Mouse (Mus musculus): ENCODE results near the gene a. TPM values are rescaled to one million over a fixed set of nuclear protein-coding genes. Genes with fewer than 3 reads are reported as not detected.

a gene
- total RNA-seq, 2 experiments from 2014 or later = not detected

DNA sequence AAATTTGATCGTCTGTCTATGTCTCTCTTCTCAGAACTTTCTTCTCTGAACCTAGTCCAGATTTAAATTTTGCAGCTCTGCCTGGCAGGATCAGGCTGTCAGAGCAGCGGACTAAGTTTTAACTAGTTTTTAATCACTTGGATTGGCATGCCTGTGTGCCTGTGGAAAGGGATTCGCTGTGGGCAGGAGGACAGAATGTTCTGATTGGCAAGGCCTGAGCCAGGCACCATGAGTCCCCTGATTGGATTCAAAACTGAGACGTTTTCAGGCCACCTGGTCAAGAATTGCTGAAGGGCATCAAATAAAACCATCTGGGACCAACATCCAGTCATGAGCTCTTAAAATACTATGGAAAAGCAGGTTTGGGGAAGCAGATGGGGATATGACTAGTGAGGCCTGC, 8.8 kb upstream of the a start:
- intact Hi-C loops (cut with DNase I) = no loop called here
- DNase-seq = no peak

- DNase-seq = no peak
- intact Hi-C loops (cut with DNase I) = no loop called here
These were observed 8.1 kb upstream of the a start for GRCm38 (mm10) chr2:154782856-154783650.

DNA sequence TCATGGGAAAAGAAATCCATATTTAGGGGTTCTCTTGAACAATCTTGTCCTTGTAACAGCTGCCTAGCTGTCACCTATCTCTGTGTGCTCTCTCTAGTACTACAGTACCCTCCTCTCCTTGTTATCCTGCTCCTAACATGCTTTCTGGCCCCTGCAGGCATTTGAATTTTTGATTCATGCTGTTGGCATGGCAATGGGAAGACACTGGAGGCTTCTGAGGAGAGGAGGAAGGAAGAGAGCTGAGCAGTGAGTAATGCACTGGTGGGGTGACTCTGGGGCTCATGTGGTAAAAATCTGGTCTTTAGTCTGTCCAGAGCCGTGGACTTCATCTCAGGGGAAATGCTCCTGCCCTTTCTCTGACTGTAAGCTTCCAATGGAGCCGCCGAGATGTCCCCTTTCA, 5.9 kb upstream of the a start:
- intact Hi-C loops (cut with DNase I) = no loop called here
- DNase-seq = no peak

DNA sequence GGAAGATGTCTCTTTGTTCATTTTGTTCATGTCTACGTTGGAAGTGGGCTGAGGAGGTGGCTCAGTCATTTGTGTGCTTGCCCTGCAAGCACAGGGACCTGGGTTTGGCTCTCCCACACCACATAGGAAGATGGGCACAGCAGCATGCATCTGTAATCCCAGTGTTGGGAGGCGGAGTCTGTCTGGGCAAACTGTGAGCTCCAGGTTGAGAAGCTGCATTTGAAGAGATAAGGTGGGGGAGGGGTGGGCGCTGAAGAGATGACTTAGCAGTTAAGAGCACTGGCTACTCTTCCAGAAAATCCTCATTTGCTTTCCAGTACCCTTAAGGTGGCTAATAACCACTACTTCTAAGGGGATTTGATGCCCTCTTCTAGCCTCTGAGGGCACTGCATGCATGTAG, 5.0 kb upstream of the a start:
- intact Hi-C loops (cut with DNase I) = no loop called here

GRCm38 (mm10) chr2:154786776-154787175, 4.4 kb upstream of the a start:
- DNase-seq = no peak
- intact Hi-C loops (cut with DNase I) = no loop called here

More for the DNA sequence above, 5.0 kb upstream of the a start:
- DNase-seq = no peak

- DNase-seq = no peak
- intact Hi-C loops (cut with DNase I) = no loop called here
These were observed 1.8 kb upstream of the a start for GRCm38 (mm10) chr2:154789381-154789780.

DNA sequence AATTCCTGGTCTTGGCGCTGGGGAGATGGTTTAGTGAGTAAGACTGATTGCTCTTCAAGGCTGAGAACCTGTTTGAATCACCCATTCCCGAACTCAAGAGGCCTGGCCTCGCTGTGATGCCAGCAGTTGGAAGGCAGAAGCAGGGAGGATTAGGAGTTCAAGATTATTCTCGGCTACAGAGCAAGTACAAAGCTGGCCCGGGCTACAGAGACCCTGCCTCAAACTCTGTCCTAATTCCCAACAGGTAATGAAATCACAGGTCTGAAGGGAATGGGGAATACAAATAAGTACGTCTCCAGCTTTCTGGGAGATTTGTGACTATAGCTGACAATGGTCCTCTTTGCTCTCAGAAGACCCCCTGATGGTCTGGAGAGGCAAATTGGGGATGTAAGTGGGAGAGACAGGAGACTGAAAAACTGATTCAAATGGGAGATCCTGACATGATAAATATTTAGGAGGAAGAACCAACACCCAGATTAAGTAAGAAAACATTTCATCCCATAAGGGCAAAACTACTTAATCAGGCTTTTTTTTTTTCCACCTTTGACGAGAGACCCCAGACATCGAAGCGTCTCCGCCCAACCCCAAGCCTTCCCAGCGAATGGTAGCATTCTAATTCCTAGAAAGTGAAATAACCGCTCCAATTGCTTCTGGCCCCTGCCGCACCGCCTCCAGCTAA, 1.1 kb upstream of the a start:
- intact Hi-C loops (cut with DNase I) = loop anchor here (5.0 to 10.0 kb wide), 2 partner anchors 65 to 102 kb away; partner anchors contain the start of gene Eif2s2
- DNase-seq = no peak

DNA sequence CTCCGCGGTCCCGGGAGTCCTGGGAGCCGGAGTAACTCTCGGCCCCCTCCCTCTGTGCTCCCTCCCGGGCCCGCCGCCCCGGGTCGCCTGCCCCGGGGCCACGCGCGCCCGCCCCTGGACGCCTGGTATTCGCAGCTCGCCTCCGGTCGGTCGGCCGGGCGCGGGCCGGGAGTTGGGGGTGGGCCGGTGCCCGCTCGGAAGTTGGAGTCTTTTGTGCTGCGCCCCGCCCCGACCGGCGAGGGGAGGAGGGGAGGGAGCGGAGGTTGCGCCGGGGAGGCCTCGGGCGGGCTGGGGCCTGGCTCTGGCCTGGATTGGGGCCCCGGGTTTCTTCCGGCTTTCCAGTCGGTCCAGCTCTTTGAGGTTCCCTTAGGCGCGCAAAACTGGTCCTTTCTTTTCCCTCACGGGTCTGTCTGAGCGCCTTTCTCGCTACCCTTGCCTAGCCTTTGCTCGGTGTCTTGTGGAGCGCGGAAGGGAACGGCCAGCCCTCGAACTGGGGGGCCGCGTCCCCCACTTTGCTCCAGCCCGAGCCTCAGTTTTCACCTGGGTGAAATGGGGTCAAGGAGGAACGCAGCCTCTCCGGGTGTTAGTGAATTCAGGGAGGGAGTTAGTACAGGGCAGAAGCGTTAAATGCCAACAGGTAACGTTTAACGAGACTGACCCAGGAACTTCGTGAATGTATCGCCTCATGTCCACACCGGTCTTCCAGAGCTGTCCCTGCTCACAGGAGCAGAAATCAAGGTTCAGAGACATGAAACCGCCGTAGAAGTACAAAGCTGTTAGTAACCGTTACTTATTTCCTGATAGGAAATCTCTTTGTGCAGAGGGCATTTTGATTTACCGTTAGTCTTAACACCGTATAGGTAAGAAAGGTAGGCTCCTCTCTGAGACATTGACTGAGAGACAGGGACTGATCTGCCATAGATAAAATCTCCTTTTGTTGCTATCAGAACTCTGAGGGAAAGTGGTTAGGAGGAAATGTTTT, 750 bp downstream of the a start:
- peak; percentile 85 for DNase-seq
- intact Hi-C loops (cut with DNase I) = loop anchor here (2.0 to 10.0 kb wide), 4 partner anchors 15 to 100 kb away; partner anchors contain the start of gene Eif2s2

DNA sequence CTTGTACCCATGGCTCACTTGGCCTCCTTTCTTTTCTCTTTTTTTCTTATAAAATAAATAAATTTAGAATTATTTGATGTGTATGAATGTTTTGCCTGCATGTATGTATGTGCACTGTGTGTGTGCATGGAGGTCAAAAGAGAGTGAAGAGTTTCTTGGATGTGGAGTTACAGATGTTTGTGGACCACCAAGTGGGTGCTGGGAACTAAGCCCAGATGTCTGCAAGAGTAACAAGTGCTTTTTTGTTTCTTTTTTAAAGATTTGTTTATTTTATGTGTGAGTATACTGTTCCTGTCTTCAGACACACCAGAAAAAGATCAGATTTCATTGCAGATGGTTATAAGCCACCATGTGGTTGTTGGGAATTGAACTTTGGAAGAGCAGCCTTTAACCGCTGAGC, 12.2 kb downstream of the a start:
- no peak for DNase-seq
- intact Hi-C loops (cut with DNase I) = no loop called here

DNA sequence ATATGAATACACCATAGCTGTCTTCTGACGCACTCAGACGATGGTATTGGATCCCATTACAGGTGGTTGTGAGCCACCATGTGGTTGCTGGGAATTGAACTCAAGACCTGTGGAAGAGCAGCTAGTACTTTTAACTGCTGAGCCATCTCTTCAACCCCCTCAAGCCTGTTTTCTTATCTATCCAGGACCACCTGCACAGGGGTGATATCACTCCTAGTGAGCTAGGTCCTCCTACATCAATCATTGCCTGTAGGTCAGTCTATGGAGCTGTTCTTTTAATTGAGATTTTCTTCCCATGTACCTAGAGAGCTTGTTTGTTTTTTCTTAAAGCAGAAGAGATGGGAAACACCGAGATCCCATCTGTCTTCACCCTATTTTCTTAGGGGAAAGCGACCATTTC, 12.6 kb downstream of the a start:
- intact Hi-C loops (cut with DNase I) = no loop called here
- no peak for DNase-seq

DNA sequence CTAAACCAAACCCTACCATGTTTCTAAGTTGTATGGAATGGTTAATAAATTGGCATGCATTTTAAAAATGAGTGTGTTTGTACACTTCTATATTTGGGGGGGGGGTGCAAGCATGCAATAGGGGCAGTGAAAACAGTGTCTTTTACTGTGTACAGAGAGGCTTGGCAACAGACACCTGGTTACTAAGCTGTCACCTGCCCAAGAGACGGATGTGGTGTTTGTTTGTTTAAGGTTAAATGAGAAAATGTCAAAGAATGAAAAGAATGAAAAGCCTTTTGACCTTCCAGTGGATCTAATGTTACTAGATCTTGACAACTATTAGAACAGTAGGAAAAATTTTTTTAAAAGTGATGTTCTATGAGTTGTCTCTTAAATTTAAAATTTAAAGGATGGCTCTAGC, 16.5 kb downstream of the a start:
- intact Hi-C loops (cut with DNase I) = loop anchor here (2.0 kb wide), 1 partner anchor 15 kb away; no protein-coding TSS in a partner anchor

DNA sequence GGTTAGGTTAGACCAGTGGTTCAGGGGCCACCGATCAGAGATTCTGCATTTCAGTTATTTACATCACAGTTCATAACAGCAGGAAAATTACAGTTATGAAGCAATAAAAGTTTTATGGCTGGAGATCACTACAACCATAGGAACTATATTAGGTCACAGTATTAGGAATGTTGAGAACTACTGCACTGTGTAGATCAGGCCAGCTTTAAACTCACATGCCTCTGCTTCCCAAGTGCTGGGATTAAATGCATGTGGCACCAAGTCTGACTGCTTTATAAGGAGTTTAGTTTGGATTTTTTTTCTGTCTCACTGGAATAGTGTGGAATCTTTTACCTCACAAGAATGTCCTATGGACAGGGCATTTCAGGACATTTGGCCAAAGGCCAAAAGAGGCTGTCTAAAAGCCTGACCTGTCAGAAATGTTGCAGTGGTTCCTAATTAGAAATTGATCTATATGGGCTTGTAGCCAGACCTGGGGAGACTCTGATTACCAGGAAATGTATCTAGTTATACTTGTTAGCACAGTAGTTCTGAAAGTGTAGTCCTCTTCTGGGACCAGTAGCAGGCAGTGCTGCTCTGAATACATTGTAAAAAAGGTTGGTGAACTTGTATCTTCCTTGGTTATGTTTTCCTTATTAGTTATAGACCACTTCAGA, 18.0 kb downstream of the a start:
- intact Hi-C loops (cut with DNase I) = no loop called here
- DNase-seq = peak; percentile 63 to 72

More for the DNA sequence above, 16.5 kb downstream of the a start:
- DNase-seq = no peak

DNA sequence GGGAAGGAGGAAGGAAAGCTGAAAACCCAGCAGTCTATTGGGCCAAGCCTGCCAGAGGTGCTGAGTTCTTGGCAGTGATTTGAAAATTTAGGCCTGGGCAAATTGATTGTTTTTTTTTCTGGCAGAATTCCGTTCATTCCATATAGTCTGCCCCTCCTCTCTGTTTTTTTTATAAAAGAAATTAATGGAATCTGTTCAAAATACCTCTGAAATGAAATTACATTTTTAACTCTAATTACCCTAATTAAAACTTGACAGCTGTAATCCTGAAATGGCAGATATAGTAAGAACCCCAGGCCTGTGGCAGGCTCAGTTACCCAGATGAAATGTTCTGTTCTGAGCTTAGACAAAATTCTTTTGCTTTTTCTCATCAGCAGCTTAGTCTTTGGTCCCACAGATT, 19.6 kb downstream of the a start:
- intact Hi-C loops (cut with DNase I) = no loop called here

DNA sequence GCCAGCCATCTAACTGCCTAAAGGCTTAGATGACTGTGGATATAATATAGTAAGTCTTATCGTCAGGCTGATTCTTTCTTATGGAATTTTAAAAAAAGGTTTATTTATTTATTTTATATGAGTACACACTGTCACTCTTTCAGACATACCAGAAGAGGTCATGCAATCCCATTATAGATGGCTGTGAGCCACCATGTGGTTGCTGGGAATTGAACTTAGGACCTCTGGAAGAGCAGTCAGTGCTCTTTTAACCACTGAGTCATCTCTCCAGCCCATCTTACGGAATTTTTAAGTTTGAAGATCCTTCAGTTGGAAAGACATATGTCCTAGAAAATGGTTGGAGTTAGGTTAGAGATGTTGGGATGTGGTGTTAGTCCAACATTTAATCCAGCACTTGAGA, 22.2 kb downstream of the a start:
- DNase-seq = no peak
- intact Hi-C loops (cut with DNase I) = no loop called here

More for the DNA sequence above, 19.6 kb downstream of the a start:
- no peak for DNase-seq

DNA sequence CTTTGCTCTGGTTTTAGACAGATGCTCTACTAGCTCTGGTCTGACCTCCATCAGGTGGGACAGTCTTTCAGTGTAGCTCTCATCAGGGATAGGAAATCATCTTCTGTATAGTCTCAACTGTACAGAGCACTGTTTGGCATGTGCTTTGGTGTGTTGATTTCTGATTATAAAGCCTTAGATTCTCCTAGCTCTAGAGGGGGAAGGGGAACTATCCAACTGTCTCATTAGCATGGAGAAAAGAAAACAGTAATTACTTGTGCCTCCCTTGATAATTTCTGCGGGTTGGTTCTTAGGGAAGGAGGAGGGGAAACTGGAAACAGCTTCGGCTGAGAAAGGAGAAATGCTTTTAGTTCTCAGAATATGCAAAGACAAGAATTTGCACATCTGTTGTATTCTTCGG, 25.9 kb downstream of the a start:
- intact Hi-C loops (cut with DNase I) = no loop called here
- no peak for DNase-seq

DNA sequence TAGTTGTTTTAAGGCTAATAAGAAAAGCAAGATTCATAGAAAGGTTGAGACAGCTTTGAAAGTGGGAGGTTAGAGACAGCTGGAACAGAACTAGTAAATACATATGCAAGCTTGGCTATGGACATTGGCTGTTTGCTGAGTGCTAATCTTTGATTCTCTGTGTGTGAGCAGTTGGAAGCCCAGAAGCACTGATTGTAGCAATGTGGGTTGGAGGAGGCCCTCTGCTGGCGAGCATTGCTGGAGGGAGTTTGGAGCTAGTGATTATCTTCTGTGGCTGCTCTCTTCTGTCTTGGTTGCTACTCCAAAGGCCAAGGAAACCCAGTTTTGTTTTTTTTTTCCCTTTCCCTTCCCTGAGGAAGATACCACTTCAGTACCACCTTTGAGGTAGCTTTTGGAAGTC, 26.6 kb downstream of the a start:
- peak; percentile 63 to 65 for DNase-seq
- intact Hi-C loops (cut with DNase I) = loop anchor here (2.0 kb wide), 2 partner anchors 25 to 37 kb away; no protein-coding TSS in a partner anchor

- DNase-seq = no peak
- intact Hi-C loops (cut with DNase I) = loop anchor here (2.0 kb wide), 2 partner anchors 26 to 36 kb away; no protein-coding TSS in a partner anchor
These were observed 27.4 kb downstream of the a start for GRCm38 (mm10) chr2:154818599-154818998.

GRCm38 (mm10) chr2:154820346-154820745, 29.1 kb downstream of the a start:
- intact Hi-C loops (cut with DNase I) = no loop called here
- DNase-seq = no peak

GRCm38 (mm10) chr2:154826054-154826538, 34.9 kb downstream of the a start:
- no peak for DNase-seq
- intact Hi-C loops (cut with DNase I) = no loop called here

GRCm38 (mm10) chr2:154827521-154827920, 36.3 kb downstream of the a start:
- no peak for DNase-seq
- intact Hi-C loops (cut with DNase I) = no loop called here

Measured in heart, postnatal 10 days (tissue).